Comparison of ENCODE assay signal across 19 mouse cellular contexts in genomic region chrX:134915745-134916144, GRCm38 (mm10). TPM values are rescaled to one million over a fixed set of nuclear protein-coding genes. Genes with fewer than 3 reads are reported as not detected.
"Had no signal": no experiment of that assay in that cellular context is flagged by ENCODE, and none has a peak within 500 bp of the region (broad histone marks: within the 10 kb centered on the region; RNA-seq: fewer than 3 reads in every experiment).

No protein-coding gene starts in this region.

- H3K27ac ChIP-seq: midbrain, embryonic 10.5 days; midbrain, embryonic 12.5 days; neural tube, embryonic 13.5 days; neural tube, embryonic 15.5 days had no signal

- H3K9ac ChIP-seq: lung, embryonic 14.5 days; midbrain, embryonic 12.5 days; neural tube, embryonic 13.5 days; neural tube, embryonic 15.5 days had no signal

- DNase-seq: lung, embryonic 14.5 days; lung, postnatal 10 days; lung, postnatal 4 days; midbrain, embryonic 14.5 days; retina, postnatal 1 day; right cerebral cortex, adult 18-20 months; right cerebral cortex, postnatal 25 days; right cerebral cortex, postnatal 4 days; spleen, adult 18-20 months; thymus, adult 18-20 months; thymus, postnatal 14 days; thymus, postnatal 36 days had no signal

- ATAC-seq: midbrain, embryonic 16.5 days had no signal

- H3K9me3 ChIP-seq: midbrain, embryonic 10.5 days; midbrain, embryonic 12.5 days; neural tube, embryonic 13.5 days; neural tube, embryonic 15.5 days had no signal

- H3K4me1 ChIP-seq: midbrain, embryonic 10.5 days; midbrain, embryonic 12.5 days; neural tube, embryonic 13.5 days; neural tube, embryonic 15.5 days had no signal

- H3K4me2 ChIP-seq: lung, embryonic 14.5 days; midbrain, embryonic 12.5 days; neural tube, embryonic 13.5 days; neural tube, embryonic 15.5 days had no signal

- H3K36me3 ChIP-seq: midbrain, embryonic 10.5 days; midbrain, embryonic 12.5 days; neural tube, embryonic 13.5 days; neural tube, embryonic 15.5 days had no signal

- H3K4me3 ChIP-seq: midbrain, embryonic 10.5 days; midbrain, embryonic 12.5 days; myocyte; neural tube, embryonic 13.5 days; neural tube, embryonic 15.5 days had no signal

- H3K27me3 ChIP-seq: neural tube, embryonic 15.5 days had no signal

RNA-seq across cellular contexts. Expression of gene Nxf2, which starts 48.8 kb away (rescaled TPM):
- polyA plus RNA-seq: myocyte; small intestine, adult 2 months had no signal
